Mouse (Mus musculus) right cerebral cortex, postnatal 14 days (tissue): ENCODE results near the gene Olfr1302.

Source experiments
- DNase-seq: peaks from one replicate; pipeline ENCODE4 v3.0.0; 2022

The Olfr1302 gene

GRCm38 (mm10) chr2:111777129-111777528 is at the start of gene Olfr1302:
Olfr1302 (plus strand) TSS chr2:111777429.
- DNase-seq, result no peak

- no peak for DNase-seq
These were observed 26.5 kb upstream of the Olfr1302 start, which contains the start of gene Olfr1301 for GRCm38 (mm10) chr2:111750706-111751105. Olfr1301 (plus strand) TSS chr2:111751006.

DNA sequence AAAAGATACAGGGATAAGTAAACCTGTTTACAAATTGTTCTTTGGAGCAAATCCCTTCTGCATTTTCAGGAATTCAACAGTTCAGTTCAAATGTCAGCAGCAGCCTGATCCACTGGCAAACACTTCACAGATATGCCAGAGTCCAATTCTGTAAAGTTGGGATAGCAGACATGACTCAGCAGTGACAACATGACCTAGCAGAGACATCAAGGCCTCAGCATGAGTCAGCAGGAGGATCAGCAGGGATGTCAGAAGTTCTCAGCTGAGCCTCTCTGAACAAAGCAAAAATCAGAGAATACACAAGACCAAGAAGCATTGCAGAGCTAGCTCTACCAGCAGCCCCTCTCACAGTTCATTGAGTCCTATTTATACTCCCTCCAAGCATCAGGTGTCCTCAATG is 35.7 kb downstream of the Olfr1302 start:
- no peak for DNase-seq

DNA sequence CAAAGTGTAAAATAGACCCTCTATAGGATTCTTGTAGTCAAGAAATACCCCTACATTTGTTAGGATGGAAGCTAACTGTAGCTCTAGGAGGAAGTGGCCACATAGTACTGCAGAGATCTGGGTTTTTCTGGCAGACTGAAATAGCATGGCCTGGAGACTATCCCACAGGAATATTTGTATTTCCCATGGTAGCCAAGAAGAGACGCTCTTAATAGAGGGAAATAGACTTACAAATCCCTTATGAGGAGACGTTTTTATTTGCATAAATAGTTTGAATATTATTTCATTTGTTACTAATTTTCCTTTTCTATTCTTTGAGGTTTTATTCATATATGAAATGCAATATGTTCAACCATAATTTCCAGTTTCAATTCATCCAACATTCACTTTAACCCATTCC is 43.0 kb downstream of the Olfr1302 start, which contains the start of gene Olfr1303:
TSS of gene Olfr1303 (minus strand) at position 101 of the 400 bp plus-strand sequence.
- DNase-seq, result no peak
